Mouse (Mus musculus): ENCODE results near the gene Zbtb9.

The Zbtb9 gene

GRCm38 (mm10) chr17:27042840-27043239 is 69.9 kb downstream of the Zbtb9 start:
- no peak for DNase-seq

GRCm38 (mm10) chr17:27045164-27045563 is 72.2 kb downstream of the Zbtb9 start:
- no peak for DNase-seq

GRCm38 (mm10) chr17:27047762-27048444 is 74.9 kb downstream of the Zbtb9 start:
- DNase-seq = no peak

- DNase-seq = no peak
Observed at GRCm38 (mm10) chr17:27048445-27049239, 75.7 kb downstream of the Zbtb9 start.

GRCm38 (mm10) chr17:27050853-27051252 is 77.9 kb downstream of the Zbtb9 start:
- no peak for DNase-seq

GRCm38 (mm10) chr17:27051514-27051913 is 78.5 kb downstream of the Zbtb9 start:
- no peak for DNase-seq

GRCm38 (mm10) chr17:27056170-27056569 is 83.2 kb downstream of the Zbtb9 start:
- no peak for DNase-seq

- no peak for DNase-seq
Observed at GRCm38 (mm10) chr17:27056812-27057516, 84.0 kb downstream of the Zbtb9 start, which contains the start of gene Itpr3. TSS of gene Itpr3 (plus strand) at chr17:27057304.

- no peak for DNase-seq
Observed at GRCm38 (mm10) chr17:27057517-27058055, 84.6 kb downstream of the Zbtb9 start.

Data from right cerebral cortex, postnatal 4 days (tissue).